Mouse (Mus musculus) liver, postnatal 0 days (tissue): ENCODE measurements at regions not wholly inside any gene's neighbourhood (a gene's known extent, or its start where the extent isn't known, plus 50 kb on each side); places are given as distances from the start of the nearest gene placed in this dataset.

Source experiments
- CTCF ChIP-seq: sonication (generic); IDR thresholded peaks from 2 replicates; pipeline ENCODE4 v1.5.1; 2016; ENCODE audit warnings: antibody characterized with exemption, low read depth
- EP300 ChIP-seq: IDR thresholded peaks from 2 replicates; pipeline ENCODE4 v1.6.1; 2016; ENCODE audit warnings: antibody characterized with exemption, low read depth, mild to moderate bottlenecking

- no peak for TF ChIP-seq CTCF
- no peak for TF ChIP-seq EP300
Observed at GRCm38 (mm10) chr15:27358441-27358840, 108.0 kb upstream of the Ank start.
